Mouse (Mus musculus): Measurements from ENCODE around the gene Gm10295. TPM values are rescaled to one million over a fixed set of nuclear protein-coding genes. Genes with fewer than 3 reads are reported as not detected.

The Gm10295 gene
- polyA plus RNA-seq, 1 experiment from 2014 or later = not detected

GRCm38 (mm10) chr7:71313148-71313765 lies 38.0 kb downstream of the Gm10295 start:
- Histone ChIP-seq H3K4me1 (peaks cover 5% of the 10 kb centered on the region), H3K9me3 (no peaks in the 10 kb centered on the region), H3K27me3 (ENCODE audit: insufficient read depth, poor library complexity, severe bottlenecking) (no peaks in the 10 kb centered on the region), H3K27ac (no peak overlapping the region), H3K4me3 (no peak overlapping the region), H3K36me3 (no peaks in the 10 kb centered on the region)
- WGBS = 78% methylated on average over 7 of the region's 7 CpGs
- no peak for DNase-seq (ENCODE audit: low spot score)

- Histone ChIP-seq H3K4me3 (no peak overlapping the region), H3K9me3 (no peaks in the 10 kb centered on the region), H3K4me1 (peaks cover 5% of the 10 kb centered on the region), H3K27ac (peak overlapping the region; percentile 36), H3K27me3 (ENCODE audit: insufficient read depth, poor library complexity, severe bottlenecking) (no peaks in the 10 kb centered on the region), H3K36me3 (no peaks in the 10 kb centered on the region)
- no peak for DNase-seq (ENCODE audit: low spot score)
- WGBS = 51% methylated on average over 3 of the region's 3 CpGs
Measured at GRCm38 (mm10) chr7:71312375-71312774, 38.9 kb downstream of the Gm10295 start.

- 60% methylated on average over 11 of the region's 11 CpGs for WGBS
- H3K4me1 ChIP-seq = peaks cover 5% of the 10 kb centered on the region
- DNase-seq (ENCODE audit: low spot score) = no peak
Measured at GRCm38 (mm10) chr7:71311411-71311810, 39.9 kb downstream of the Gm10295 start.

DNA sequence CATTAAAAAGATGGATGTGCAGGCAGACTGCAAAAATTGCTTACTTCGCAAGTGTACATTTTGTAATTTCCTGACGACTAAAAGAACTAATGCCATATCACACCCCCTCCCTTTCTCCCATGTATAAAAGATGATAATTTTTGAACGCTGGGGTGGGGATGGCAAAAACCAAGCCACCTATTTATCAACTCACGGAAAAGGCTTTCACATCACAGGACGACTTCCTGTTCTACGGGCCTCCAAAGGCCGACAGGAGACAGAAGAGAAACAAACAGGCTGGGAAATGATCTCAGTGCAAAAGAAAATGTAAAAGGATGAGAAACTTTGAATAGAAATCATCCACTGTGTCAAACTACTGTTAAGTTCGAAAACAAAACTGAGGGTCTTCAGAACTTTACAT lies 43.2 kb downstream of the Gm10295 start:
- no peaks in the 10 kb centered on the region for H3K9me3 ChIP-seq
- WGBS = 67% methylated on average over 8 of the region's 8 CpGs
- no peaks in the 10 kb centered on the region for H3K27me3 ChIP-seq (ENCODE audit: insufficient read depth, poor library complexity, severe bottlenecking)
- peaks cover 5% of the 10 kb centered on the region for H3K4me1 ChIP-seq
- no peak overlapping the region for H3K27ac ChIP-seq
- no peak for DNase-seq (ENCODE audit: low spot score)
- no peak overlapping the region for H3K4me3 ChIP-seq
- no peaks in the 10 kb centered on the region for H3K36me3 ChIP-seq

More at GRCm38 (mm10) chr7:71311411-71311810, 39.9 kb downstream of the Gm10295 start:
- H3K9me3 ChIP-seq = no peaks in the 10 kb centered on the region
- H3K27ac ChIP-seq = no peak overlapping the region
- H3K4me3 ChIP-seq = no peak overlapping the region
- no peaks in the 10 kb centered on the region for H3K36me3 ChIP-seq
- no peaks in the 10 kb centered on the region for H3K27me3 ChIP-seq (ENCODE audit: insufficient read depth, poor library complexity, severe bottlenecking)

DNA sequence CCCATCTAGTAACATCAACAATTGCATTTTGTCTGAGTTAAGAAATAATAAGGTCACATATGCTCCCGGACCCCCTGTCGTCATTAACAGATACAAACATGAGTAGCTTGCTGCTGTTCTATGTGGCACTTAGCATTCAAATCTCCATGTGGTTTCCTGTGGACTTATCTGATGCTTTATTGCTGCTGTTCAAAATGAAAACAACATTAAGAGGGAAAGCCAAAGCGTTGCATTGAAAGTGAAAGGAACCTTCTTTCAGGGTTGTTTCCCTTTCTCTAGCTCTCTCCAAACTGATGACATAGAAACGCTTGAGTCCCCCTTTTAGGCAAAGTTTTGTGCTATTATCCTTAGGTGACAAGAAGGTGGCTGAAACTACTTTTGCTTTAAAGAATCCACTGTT lies 48.6 kb downstream of the Gm10295 start:
- 73% methylated on average over 4 of the region's 4 CpGs for WGBS
- Histone ChIP-seq H3K27me3 (ENCODE audit: insufficient read depth, poor library complexity, severe bottlenecking) (no peaks in the 10 kb centered on the region), H3K4me1 (no peaks in the 10 kb centered on the region), H3K36me3 (no peaks in the 10 kb centered on the region), H3K4me3 (no peak overlapping the region), H3K9me3 (no peaks in the 10 kb centered on the region), H3K27ac (no peak overlapping the region)
- DNase-seq (ENCODE audit: low spot score) = no peak
